Mouse (Mus musculus) heart, postnatal 25 days (tissue): ENCODE data around the gene Itprip. TPM values are rescaled to one million over a fixed set of nuclear protein-coding genes. Genes with fewer than 3 reads are reported as not detected.
"Not testable (repeated sequence)": the region's sequence is repeated elsewhere in the genome, so short reads cannot be mapped to it uniquely, and the experiment has no call there.

Source experiments
- DNase-seq: peaks from one replicate; pipeline ENCODE4 v3.0.0; 2022; ENCODE audit warnings: low spot score
- intact Hi-C: fragments of 180-260 bp; cut with DNase I; formaldehyde crosslinking; loops from one replicate; pipeline ENCODE4 v1.15.1; 2025
- microRNA-seq: library from miRNA; unstranded; fragments of <30 nt; microRNA quantifications from one replicate; pipeline ENCODE4 v1.2.0, GENCODE M21; 2022
- total RNA-seq, 2 experiments: library from RNA; stranded (reverse); gene quantifications; 2 replicates each; pipeline ENCODE4 v1.2.3; 2021

Itprip gene
- total RNA-seq, 2 experiments from 2014 or later = 9.0 to 9.9 TPM

DNA sequence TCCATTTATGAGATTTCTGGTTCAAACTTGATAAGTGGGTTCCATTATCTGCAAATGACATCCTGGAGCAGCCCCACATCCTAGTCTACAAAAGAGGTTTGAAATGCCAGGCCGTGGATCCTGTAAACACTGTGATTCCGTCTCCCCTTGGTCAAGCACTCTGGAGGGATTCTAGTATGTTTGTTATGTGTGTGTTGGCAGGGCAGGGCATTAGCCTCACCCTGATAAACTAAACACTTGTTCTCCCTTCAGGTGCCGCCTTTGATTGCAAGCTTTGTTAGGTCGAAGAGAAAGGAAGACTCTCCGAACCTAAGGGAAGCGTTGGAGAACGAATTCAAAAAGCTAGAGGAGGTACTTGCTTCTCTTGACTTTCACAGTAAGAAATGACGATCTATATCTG is 59.9 kb downstream of the Itprip start:
- DNase-seq = no peak
- intact Hi-C loops = no loop called here

DNA sequence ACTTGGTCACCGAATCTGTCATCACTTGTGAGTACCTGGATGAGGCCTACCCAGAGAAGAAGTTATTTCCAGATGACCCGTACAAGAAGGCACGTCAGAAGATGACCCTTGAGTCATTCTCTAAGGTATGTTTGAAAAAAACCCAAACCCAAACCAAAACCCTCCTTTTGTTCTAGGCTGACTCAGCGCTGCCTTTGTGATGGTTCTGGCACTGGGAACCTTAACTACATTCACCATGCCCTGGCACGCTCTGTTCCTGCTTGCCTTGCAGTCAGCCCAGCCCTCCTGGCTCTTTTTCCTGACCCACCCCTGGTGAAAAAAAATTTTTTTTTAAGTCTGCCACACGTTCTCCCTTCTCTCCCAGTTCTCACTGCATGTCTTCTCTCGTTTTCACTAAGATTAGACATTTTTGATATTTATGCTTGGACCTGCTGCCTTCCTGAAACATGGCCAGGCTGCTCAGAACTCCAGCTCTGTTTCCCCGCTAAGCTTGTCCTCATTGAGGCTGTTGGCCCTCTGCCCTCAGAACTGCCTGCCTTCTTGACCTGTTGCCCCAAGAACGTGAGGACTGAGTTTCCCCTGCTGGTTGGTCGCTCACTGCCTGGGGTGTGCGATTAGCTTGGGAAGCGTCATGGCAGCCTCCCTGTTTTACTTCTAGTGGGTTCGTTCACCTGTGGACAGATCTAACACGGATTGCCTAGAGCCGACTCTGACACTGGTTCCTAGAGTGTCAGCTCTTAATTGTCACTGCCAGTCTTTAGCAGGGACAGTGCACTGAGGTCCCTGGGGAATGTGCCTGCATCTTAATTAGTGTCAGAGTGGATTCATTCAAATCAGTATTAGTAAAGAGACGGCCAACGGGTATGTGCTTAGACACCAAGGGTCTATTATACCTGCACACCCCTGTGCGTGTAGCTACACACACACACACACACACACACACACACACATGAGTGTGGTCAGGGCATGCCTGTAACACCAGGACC is 60.8 kb downstream of the Itprip start:
- DNase-seq = no peak
- intact Hi-C loops = no loop called here

DNA sequence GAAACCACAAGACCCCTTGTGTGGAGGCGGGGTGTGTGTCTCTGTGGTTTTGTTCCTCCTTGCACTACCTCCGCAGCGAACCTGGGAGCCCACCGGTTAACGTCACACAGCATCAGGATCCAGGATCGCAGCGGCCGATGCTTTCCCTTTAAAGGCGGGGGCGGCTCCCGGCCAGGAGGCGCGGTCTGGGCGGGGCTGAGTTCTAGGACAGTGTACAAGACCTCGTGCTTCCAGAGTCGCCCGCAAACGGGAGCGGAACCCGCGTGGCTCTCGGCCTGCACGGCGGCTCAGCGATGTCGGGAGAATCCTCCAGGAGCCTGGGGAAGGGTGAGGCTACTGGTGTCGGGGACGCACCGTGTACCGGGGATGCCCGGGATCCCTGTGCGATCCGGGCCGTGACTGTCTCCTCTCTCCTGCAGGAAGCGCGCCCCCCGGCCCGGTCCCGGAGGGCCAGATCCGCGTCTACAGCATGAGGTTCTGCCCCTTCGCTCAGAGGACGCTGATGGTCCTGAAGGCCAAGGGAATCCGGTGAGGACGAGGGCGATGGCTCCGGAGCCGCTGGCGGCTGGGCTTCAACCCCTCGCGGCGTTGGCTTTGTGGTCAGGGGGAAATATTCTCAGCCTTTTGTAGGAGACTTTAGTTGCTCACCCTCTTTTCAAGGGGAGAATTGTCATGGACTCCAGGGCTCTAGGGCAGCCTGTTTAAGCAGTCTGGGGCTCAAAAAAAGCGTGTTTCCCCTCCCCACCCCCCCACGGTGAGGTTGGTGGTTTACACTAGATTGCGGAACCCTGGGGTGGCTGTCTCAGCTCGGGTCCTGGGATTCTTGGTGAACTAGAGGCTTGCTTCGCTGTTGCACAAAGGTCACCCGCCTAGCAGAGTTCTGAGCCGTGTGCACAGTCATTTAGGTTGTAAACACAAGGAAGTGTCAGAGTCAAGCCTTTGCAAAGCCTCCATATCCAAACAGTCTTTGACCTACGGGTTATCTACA is 64.0 kb downstream of the Itprip start, which contains the start of gene Gsto1:
Gsto1 (plus strand) TSS at position 175 of the 988 bp plus-strand sequence.
- intact Hi-C loops = no loop called here
- DNase-seq = peak; percentile 78

GRCm38 (mm10) chr19:47853951-47854795 is 64.9 kb downstream of the Itprip start:
- no peak for DNase-seq
- intact Hi-C loops = no loop called here

DNA sequence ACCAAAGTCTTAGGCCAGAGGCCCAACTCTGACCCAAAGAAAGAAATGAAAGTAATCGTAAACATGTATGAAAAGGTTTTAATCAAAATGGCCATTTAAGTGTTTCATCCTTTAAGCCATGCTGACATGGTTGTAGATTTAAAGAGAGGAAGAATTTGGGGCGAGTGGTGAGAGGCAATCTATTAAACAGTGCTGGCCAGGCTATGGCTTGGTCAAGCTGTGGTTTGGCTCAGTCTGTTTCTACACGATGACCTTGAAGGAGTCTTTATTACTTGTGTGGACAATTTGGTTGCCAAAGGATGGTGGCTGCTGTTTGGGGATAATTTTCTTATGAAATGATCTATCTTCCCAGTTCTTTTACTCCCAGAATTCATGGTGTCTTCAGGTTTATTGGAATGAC is 66.0 kb downstream of the Itprip start:
- intact Hi-C loops = no loop called here
- DNase-seq = no peak

- DNase-seq, intact Hi-C loops: not testable (repeated sequence)
Observed at GRCm38 (mm10) chr19:47852131-47852530, 67.0 kb downstream of the Itprip start.

DNA sequence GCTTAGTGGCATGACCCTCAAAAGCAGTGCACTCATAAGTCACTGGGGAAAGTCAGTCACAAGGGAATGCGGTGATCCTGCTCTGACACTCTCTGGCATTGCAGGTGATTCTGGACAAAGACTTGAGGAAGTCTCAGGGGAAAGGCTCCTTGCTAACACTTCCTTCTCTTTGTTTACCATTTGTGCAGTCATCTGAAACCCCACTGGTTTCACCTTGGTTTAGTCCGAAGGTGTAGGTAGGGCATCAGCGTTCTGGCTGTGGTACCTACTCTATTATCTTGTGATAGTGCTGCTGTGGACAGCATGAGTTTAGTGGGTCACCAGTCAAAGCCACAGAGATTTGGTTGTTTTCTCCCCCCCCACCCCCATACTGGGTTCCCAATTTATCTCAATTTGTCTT is 69.4 kb downstream of the Itprip start:
- intact Hi-C loops = no loop called here
- no peak for DNase-seq

Small RNA genes within 50 kb of the gene (microRNA-seq; reads per million reads assigned to microRNA genes)
- not detected for gene Gm22240

Other genes starting within 250 kb of the Itprip start
- not detected for gene Col17a1, start 227.2 kb downstream of the Itprip start, total RNA-seq
- 10 to 100 TPM; 63.2 to 70.0 TPM for gene Sfr1, start 187.6 kb downstream of the Itprip start, total RNA-seq
- gene Gsto1, start 64.3 kb downstream of the Itprip start, total RNA-seq = 100 to 1,000 TPM; 165 to 166 TPM
- 1 to 10 TPM; 1.9 to 2.0 TPM for gene Gsto2, start 53.8 kb downstream of the Itprip start, total RNA-seq
- gene Cfap43, start within 50 bp of the Itprip start, total RNA-seq = under 1 TPM in 1 of 2 experiments, not detected in 1; 0.25 TPM
- 1 to 10 TPM; 2.6 to 3.3 TPM for gene Cfap58, start 18.4 kb upstream of the Itprip start, total RNA-seq